Mouse (Mus musculus) kidney, adult 10 weeks (tissue): ENCODE data around the gene Sowahc. TPM values are rescaled to one million over a fixed set of nuclear protein-coding genes. Genes with fewer than 3 reads are reported as not detected.

Source experiments
- polyA plus RNA-seq: library from polyadenylated mRNA; stranded (reverse); fragments of 350-450 nt; fragmentation: Illumina TruSeq; extraction: RNeasy Lipid Tissue Mini Kit (QIAGEN cat#74804); gene quantifications from one replicate; pipeline ENCODE4 v1.2.3, GENCODE M21; 2014; ENCODE audit warnings: low read depth, low replicate concordance

Sowahc gene
- polyA plus RNA-seq: 29.9 TPM

GRCm38 (mm10) chr10:59221473-59222270, at the start of gene Sowahc, which contains the start of gene Sept10:
Sowahc (plus strand) TSS chr10:59221953.
Sept10 (minus strand) TSS chr10:59221847.

Other genes starting within 250 kb of the Sowahc start
- gene Sept10, start 106 bp upstream of the Sowahc start, polyA plus RNA-seq: 43.5 TPM
- 55.5 TPM for gene P4ha1, start 101.3 kb downstream of the Sowahc start, polyA plus RNA-seq
- 19.5 TPM for gene Gm10273, start 173.7 kb downstream of the Sowahc start, polyA plus RNA-seq
- gene Pla2g12b, start 181.7 kb downstream of the Sowahc start, polyA plus RNA-seq: not detected
- not detected for gene Oit3, start 219.8 kb downstream of the Sowahc start, polyA plus RNA-seq